Mouse (Mus musculus) kidney, adult 2 months (tissue): Measurements from ENCODE around the gene Slc24a3.

Experiments used
- CTCF ChIP-seq: fragments of 200-500 bp; conservative IDR thresholded peaks from 2 replicates; pipeline ENCODE4 v1.5.1; 2011; ENCODE audit warnings: low read depth, mild to moderate bottlenecking, control low read depth, low read length, moderate library complexity, mixed read lengths; ENCODE audit not compliant: insufficient read depth, insufficient read length
- POLR2A ChIP-seq: fragments of 200-500 bp; IDR thresholded peaks from one replicate; pipeline ENCODE4 v1.6.1; 2011; ENCODE audit warnings: low read depth, low read length, control low read depth

- no peak for TF ChIP-seq CTCF
- no peak for TF ChIP-seq POLR2A
These were observed 394.9 kb downstream of the Slc24a3 start for GRCm38 (mm10) chr2:145562493-145562892.
